Mouse (Mus musculus) kidney, postnatal 10 days (tissue): Measurements from ENCODE around the gene Lrp6.
A peak's percentile ranks its signal among the peaks of the same experiment; 100 is the strongest.

Experiments used
- DNase-seq: peaks from one replicate; pipeline ENCODE4 v3.0.0; 2021; ENCODE audit warnings: mixed read lengths

Gene Lrp6

DNA sequence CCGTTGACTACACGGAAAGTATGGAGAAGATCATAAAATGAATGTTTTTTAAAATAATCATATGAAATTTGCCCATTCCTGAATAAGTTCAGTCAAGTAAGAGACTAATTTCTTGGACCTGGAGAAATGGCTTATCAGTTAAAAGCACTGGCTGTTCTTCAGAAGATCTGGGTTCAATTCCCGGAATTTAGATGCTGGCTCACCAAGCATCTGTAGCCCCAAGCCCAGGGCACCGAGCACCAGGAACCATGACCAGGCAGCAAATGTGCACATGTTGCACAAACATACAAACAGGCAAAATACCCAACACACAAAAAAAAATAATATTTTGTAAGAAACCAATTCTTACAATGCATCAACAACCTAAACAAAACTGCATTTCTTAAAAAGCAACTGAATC is 37.4 kb downstream of the Lrp6 start:
- DNase-seq: no peak

DNA sequence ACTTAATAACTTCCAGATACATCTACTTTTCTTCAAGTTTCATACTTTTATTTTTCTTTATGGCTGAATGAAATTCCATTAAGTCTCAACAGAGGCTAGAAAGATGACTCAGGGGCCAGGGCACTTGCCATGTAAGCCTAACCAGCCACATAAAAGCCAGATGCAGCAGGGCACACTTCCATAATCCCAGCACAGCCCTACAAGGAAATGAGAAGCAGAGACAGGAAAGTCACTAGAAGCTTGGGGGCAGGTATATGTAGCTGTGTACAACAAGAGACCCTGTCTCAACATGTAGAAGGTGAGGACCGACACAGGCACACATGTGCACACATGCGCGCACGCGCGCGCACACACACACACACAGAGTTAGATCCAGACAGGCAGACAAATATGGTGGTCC is 38.4 kb downstream of the Lrp6 start:
- DNase-seq: no peak

DNA sequence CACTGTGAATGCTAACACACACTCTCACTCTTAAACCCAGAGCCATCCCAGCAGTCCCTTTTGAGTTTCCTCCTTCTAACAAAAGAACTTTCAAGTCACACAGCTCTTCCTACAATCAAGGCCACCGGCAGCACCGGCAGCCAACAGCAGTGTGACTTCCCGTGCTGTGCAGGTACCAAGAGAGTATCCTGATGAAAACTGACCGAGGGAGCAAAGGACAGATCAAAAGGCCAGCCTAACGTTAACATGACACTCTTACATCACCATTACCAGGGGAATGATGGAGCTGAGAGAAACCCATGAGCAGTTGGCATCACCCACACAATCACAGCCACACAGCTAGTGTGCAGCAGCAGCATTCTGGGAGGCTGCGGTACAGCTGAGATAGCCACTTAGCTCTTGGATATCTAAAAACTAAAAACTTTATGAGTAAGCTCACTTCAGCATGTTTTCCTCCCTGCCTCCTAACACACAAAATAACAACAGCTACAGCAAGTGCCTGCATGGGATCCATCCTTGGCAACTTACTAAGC is 39.1 kb downstream of the Lrp6 start:
- DNase-seq: no peak

DNA sequence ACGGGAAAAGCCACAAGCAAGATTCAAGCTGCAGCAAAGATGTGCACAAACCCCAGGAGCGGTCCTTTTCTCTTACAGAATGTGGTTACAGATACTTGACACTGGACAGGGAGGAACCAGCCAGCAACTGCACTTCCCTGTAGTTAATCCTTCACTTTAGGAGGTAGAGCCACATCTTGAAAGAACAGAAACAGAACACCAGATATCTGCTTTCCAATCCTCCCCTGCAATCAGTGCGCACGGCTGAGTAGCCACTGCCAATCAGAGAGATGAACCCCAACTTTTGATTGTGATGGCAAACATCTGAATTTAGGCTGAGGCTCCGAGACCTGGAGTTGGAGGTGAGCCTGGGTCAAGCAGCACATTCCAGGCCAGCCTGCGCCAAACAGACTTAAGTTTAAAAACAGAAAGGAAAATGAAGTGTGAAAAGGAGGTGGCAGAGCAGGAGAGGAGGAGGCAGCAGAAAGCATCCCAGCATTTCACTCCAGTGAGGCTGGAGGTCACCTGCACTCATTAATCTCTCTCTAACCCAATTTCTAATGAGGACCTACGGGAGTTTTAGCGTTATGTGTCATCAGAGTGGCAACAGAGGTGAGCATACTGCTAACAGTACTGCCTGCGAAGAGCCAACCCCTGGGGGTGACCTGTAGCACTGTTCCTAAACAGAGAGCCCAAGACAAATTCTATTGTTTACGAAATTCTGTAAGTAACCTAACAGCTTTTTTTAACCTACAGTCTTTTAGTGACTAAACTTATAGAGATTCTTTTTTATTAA is 39.8 kb downstream of the Lrp6 start:
- no peak for DNase-seq

DNA sequence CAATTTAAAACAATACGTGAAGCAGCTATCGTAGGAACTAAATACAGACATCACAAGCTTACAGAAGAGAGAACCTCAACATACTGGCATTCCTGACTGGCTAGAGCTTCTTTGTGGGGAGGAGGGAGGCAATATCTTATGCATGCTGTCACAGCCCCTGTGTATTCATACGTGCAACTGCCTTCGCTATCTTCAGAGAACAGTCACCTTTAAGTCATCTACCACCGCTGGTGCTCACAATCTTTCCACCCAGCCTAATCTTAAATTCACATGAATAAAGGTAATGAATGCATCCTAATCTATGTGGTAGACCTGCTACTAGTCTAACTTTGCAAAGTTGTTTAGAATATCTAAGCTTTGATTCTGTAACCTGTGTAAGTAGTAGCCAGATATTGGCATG is 40.5 kb downstream of the Lrp6 start:
- no peak for DNase-seq

DNA sequence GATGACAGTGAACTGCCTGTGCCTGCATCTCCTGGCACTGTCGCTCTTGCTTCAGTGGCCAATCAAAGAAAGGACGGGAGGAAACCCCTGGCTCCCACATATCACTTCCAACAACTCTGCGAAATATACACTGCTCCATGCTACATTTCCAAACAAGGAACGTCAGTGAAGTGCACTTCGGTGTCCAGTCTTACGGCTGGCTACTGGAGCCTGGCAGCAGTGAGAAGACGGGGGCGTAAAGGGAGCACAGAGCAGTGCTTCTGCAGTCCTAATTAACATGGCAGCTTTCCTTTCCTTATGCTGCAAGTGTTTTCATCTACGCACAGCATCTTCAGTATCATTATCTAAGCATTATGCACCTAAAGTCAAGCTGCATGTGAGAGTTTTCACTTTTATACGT is 45.4 kb downstream of the Lrp6 start:
- DNase-seq: no peak

DNA sequence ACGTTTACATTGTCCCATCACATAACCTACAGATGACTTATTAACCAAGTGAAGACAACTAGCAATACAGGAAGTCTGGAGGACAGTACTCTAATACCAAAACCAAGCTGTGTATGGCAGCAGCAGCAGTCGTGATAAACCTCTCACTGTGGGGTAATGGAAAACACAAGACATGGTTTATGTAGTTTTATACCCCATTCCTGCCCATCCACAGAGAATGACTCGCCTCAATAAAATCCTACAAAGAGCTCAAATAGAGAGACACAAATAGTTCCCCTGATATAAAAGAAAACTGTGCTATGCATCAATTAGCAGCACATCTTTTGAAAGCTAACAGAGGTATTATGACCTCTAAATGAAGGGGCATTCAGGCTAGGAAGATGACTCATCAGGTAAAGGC is 45.9 kb downstream of the Lrp6 start:
- DNase-seq: no peak

DNA sequence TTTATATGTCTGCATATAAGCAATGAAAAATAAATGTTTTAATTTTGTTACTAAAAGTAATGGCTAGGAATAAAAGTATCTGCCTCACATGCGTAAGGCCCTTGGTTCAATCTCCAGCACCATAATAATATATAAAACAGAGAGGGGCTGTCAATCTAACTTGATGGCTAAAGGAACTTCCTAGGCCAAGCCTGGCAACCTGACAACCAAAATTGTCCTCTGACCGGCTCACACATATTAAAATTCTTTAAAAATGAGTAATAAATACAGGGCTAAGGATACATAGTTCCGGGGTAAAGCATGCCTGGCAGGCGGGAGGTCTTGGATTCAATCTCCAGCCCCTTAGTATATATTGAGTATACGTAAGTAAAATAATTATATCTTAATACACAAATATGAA is 48.3 kb downstream of the Lrp6 start:
- no peak for DNase-seq

DNA sequence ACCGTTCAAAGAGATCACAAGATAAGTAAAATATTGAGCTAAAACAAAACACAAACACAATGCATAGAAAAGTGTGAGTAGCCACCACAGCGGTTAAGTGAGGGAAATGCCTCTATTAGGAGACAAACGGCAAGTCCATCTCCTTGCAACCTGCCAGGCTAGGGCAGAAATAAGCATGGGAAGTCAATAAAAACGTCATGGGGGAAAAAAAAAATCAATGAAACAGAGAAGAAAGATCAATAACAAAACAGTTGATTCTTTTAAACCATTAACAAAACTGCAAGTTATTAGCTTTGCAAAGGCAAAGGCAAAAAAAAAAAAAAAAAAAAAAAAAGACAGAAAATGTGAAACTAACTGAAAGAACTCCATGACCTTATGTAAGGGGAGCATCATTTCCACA is 49.6 kb downstream of the Lrp6 start:
- DNase-seq: no peak

DNA sequence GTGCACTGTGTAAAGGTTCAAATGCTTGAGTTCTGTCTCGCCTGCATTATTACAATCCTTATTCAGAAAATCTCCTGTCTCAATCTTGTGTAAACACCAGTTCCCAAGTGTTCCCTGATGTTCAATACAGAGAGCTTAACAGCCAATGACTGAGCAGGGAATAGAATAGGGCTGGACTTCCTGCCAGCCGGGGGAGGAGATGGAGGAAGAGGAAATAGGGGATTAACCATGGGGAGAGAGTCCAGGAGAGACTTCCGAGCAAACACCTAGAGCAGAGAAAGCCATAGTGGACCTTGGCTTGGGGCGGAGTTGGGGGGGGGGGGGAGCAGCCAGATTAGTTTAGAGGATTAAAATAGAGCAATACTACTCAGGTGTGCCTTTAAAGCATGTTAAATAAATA is 51.3 kb downstream of the Lrp6 start:
- DNase-seq: no peak

DNA sequence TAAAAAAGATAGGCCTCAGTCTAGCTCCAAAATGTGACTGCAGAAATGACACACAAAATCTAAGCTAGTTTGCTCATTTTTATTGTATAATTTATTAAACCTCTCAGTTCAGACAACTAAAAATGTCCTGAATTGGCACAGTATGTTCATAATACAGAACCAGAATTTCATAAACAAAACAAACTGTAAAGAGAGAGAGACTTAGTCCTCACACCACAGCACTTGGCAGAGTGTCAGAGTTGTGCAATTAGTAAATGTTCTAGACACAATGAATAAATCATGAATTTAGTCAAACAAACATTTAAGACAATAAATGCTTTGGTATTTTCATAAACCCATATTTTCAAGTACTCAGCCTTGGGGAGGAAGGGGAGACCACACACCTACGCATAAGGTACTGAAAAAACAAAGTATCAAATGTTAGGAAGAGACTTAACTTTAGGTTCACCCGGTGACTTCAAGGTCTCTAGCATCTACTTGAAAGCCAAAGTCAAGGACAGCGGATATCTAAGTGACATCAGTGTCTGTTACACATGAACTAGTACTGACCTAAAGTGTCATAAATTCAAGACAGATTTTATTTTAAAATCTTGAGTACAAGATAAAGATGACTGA is 52.8 kb downstream of the Lrp6 start:
- DNase-seq: peak; percentile 57

DNA sequence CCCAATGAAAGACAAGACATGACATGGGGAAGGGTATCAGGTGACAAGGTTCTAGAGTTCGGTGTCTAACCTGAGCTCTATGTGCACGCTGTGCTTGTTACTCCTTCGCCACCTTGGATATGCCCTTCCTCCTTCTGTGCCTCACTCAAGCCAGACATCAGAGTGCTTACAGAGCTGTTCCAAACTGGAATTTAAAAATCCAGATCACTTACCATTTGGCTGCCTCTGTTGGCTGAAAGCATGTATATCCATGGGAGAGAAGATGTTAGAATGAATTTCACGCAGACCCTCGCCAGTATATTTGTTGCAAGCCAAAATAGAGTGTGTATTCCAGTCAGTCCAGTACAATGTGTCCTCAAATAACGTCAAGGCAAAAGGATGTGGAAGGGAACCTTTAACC is 53.8 kb downstream of the Lrp6 start:
- DNase-seq: no peak

DNA sequence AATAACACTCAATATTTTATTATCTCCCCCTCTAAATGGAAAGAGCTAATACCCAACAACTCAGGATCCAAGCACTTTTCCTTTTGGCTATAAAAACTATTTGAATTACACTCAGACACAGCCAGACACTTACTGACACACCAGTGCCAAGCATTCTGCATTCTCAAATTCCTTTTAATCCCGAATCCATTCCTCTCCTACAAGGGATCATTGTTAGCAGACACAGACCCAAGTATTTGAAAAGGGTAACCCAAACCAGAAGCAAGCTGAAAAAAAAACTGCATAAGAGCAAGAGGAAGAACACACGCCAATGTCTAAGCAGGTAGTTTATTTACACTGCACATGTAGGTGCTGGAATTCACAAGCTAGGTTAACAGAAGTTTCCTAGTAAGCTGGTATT is 54.3 kb downstream of the Lrp6 start:
- no peak for DNase-seq

DNA sequence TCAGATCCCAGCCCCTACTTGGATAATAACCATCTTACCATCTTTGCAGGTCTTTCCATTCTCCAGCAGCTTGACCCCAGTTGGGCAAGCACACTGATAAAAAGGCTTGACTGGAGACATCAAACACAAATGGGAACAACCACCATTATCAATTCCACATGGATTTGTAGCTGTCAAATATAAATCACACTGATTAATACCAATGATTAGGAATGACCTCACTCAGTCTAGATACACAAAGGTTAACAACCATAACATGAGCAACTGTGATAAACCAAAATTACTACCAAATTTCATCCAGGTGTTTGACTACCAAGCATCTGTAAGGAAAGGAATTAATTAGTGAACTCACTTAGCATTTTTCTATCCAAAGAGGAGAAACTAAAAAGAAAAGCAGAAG is 55.6 kb downstream of the Lrp6 start:
- no peak for DNase-seq

DNA sequence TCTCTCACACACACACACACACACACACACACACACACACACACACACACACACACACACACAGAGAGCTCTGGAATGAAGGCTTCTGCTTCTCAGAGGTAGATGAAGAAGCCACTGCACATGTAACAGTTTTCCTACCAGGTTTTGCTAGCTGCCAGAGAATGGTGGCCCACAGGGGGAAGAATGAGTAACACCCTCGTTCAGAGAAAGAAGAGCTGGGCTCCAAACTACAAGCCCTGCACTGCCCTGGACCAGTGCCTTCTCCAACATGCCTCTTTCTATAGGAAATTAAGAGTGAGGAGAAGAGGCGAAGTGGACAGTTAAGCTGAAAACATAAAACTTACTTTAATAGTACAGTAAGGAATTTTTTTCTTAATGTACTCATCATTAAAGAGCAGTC is 56.5 kb downstream of the Lrp6 start:
- DNase-seq: no peak

DNA sequence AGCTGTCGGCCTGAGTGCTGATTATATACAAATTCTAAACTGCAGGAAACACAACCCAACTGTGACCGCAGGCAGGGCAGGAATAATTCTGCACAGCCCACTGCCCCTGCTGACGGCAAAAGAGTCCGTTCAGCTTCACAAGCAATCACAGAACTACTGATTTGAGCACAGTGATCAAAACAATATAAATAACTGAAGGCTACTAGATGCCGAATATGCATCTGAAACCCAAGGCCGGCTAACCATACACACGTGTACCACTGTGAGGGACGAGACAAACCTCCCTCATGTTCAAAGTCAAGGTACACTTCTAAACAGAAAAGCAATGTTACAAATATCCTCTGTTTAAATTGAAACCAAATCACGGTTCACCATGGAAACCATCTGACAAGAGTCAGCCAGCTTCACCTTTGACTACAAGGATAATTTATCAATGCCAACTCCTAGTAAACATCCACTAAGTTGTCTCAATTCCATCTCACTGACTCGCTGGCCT is 57.0 kb downstream of the Lrp6 start:
- no peak for DNase-seq

DNA sequence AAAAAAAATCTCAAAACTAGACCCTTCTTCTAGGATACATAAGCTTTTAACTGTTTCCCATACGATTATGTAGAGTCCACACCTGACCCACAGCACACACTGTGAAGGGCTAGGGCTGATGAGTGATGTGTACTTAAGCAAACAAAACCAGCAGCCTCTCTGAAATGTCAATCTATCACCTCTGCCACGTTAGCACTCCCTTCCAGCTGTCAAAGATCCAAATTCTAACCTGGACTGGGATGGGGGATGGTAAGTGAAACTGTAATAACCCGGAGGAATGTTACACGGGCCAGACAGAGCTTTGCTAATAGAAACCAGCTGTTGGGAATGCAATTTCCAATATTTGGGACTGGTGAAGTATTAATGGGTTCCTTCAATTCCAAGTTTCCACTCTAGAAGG is 61.9 kb downstream of the Lrp6 start:
- no peak for DNase-seq

DNA sequence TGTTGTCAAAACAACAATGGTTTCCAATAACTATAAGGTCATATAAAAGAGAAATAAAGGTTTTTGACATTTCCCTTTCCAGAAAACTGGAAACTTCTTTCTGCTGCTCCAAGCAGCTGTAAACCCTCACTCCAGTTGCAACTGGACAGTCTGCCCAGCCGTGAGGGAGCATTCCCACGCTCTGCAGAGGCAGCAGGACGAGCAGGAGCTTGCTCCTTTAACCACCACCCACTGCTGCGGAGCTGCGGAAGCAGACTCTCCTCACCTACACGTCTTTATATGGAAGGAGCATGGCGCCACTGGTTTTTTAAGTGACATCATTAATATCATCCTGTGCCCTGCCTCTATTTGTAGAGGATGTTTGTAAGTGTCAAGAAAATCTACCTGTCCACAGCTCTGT is 64.4 kb downstream of the Lrp6 start:
- DNase-seq: peak; percentile 56

DNA sequence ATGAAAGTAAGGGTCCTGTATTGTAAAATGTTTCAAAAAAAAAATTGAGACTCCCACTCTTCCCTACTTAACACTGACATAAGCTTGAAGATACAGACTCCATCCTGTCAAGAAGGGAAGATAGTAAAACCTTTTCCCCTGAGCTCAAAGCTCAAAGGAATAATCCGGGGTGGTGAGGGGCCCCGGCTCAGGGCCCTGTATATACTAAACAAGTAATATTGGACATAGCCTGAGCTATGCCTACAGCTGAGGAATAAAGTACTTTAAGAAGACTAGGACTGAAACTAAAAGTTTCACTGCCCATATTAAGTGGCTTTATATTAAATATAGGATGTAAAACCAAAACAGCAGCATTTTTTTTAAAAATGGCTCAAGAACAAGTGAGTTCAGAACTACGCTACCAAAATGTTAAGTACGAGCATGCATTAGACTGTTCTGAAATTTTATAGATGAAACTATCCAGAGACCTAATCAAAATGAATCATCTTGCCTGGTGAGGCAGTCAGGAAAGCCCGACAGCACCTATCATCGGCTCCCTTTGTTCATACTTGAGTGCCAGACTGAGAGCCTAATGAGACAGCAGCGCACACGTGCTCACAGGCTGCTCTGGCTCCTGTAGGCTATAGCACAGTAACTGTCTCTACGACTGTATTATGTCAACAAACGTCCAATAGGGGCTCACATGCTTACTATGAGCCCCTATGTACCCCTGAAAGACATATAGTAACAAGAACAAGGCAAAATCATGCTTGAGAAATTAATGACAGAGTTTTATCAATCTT is 66.2 kb downstream of the Lrp6 start:
- no peak for DNase-seq

DNA sequence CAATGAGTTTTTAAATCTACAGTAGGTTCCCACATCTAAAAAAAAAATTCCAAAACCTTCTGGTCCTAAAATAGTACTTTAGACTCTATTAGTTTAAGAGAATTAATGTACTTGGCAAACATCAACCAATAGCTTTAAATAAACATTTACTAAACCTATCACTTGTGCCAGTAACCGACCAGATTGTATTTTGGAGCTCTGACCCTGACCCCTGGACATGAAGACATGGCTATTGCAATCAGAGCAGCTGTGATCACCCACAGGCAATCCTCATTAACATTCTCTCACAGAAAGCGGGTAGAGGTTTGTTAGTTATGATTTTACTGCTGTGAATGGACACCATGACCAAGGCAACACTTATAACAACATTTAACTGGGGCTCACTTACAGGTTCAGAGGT is 67.7 kb downstream of the Lrp6 start:
- DNase-seq: no peak

DNA sequence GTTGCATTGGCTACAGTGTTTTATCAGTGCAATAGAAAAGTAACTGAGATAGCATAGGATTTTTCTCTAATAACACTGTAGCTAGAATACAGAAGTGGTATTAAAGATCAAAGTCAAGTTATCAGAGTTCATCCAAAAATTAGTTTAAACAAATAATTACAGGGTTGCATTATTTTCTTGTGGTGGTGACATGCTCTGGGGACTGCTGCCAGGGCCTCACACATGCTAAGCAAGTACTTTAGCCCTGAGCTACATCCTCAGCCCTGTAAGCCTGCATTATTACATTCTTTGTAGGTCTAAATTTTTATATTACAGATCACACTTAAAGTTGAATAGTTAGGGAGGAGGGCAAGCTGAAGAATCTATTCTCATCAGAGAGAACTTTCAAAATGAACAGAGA is 68.2 kb downstream of the Lrp6 start:
- no peak for DNase-seq

DNA sequence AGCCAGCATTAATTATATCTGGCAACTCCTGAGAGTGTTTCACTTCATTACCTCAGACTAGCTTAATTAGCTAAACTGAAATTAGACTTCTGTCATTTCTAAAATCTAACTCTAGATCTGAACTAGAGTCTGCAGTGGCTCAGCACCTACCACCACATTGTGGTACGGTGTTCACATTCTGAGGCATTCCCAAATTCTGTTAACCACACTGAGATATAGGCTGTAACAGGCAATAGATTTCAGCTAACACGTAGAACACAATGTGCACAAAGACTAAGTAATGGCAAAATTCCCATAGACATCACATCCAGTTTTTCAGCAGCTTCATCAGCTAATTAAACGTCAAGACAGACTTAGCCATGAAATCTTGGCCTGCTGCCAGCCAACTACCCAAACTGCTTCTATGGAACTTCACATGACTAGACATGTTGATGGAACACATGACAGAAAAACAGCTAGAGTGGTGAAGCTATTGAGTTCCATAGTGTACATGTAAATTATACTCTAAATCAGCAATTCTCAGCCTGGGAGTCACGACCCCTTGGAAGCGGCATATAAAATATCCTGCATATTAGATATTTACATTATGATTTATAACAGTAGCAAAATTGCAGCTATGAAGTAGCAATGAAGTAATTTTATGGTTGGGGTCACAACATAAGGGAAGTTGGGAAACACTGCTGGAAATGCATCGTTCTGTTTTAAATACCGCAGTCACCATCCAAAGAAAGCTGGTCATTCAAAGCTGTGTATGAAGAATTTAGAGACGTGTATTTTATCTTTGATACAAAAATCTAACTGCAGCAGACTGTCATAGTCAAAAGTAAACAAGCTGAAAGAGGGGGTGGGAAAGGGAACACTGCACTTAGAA is 71.7 kb downstream of the Lrp6 start:
- DNase-seq: peak; percentile 45

DNA sequence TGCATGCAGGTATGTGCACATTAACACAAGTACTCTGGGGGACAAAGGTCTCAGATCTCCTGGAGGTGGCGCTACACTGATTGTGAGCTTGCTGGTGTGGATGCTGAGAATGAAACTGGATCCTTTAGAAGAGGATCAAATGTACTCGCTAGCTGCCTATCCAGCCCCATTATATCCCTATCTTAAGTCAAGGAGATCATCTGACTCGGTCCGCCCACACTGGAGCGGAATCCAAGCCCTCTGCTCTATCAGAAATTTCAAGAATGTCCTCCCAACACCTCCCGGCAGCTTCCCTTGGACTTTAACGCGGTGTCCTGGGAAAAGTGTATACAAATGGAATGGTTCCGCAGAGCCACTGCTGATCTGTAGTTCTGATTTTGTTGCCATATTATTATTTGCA is 77.1 kb downstream of the Lrp6 start:
- peak; percentile 38 for DNase-seq
